10 mouse cellular contexts compared by ENCODE assay signal in the genomic region with DNA sequence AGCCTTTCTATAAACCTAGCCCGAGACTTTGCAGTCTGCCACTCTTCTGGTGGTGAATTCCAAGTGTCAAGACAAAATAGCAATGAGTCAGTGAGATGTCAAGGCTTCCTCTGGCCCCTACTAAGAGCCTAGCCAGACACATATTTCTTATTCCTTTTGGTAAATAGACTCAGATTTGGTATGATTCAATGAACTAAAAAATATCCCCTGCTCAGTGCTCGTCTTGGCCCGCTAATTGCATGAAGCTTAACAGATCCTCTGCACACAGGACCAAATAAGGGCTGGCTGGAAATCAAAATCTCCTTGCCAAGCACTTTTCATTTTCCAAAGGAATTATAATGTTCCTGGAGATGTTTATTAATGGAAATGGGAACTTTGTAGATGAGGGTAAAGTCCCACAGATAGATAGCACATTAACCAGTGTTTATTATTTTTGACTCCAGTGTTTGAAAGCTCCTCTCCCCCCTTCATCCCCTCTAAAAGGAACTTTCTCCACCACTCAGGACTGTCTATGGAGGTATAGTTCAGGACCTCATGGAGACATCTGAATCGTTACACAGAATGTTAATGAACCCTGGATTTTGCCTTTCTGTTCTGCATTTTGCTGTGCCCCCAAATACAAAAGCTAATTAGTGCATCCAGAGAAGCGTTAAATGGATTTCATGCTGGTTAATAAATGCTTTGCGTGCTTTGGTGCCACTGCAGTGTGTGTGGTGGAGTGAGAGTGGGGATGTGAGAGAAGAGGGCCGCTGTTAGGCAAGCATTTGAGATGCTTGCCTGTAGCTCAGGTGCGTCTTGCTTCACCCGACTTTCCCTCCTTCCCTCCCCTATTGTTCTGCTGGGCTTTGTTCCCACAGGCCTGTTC.
DNase-seq lines count a peak whose midpoint lies in the region; ATAC-seq and TF ChIP-seq lines count a peak whose summit lies in the region.
"Had no signal": no experiment of that assay in that cellular context is flagged by ENCODE, and none has a peak within 500 bp of the region (broad histone marks: within the 10 kb centered on the region; RNA-seq: fewer than 3 reads in every experiment).

No protein-coding gene starts in this region.

- no peak overlapping the region for H3K9ac ChIP-seq in embryonic facial prominence, embryonic 15.5 days
- no peak overlapping the region for H3K9ac ChIP-seq in intestine, embryonic 15.5 days

- no peak for ATAC-seq in embryonic facial prominence, embryonic 15.5 days (ENCODE audit: insufficient number of reproducible peaks, low FRiP score, low TSS enrichment, low read depth)
- peak; percentile 51 for ATAC-seq in intestine, embryonic 15.5 days

- no peaks in the 10 kb centered on the region for H3K27me3 ChIP-seq in embryonic facial prominence, embryonic 15.5 days
- no peaks in the 10 kb centered on the region for H3K27me3 ChIP-seq in intestine, embryonic 15.5 days (replicated peaks)
- no peaks in the 10 kb centered on the region for H3K27me3 ChIP-seq in thymus, adult 2 months (ENCODE audit: control insufficient read depth, insufficient read depth, low read length)

- 0 out of 2 replicates have a peak overlapping the region, but pooled peaks have one; percentile 22 for H3K27ac ChIP-seq in embryonic facial prominence, embryonic 15.5 days (replicated peaks)
- H3K27ac ChIP-seq in intestine, embryonic 15.5 days, result peak overlapping the region; percentile 64
- no peak overlapping the region for H3K27ac ChIP-seq in thymus, adult 2 months (ENCODE audit: control insufficient read depth, insufficient read depth, low read length)
- H3K27ac ChIP-seq: layer of hippocampus, adult 2 months had no signal

- 69% methylated on average over 9 of the region's 9 CpGs for WGBS in embryonic facial prominence, embryonic 15.5 days
- WGBS in intestine, embryonic 15.5 days, result 65% methylated on average over 9 of the region's 9 CpGs
- 89% methylated on average over 9 of the region's 9 CpGs for WGBS in thymus, adult 2 months

- no peak for TF ChIP-seq POLR2A in thymus, adult 2 months (IDR thresholded peaks at IDR 0.05; ENCODE audit: control insufficient read depth, extremely low read depth, insufficient read depth, low read length, poor library complexity)

- DNase-seq in gastrocnemius, adult 18-20 months (ENCODE audit: low spot score), result peak; percentile 56
- no peak for DNase-seq in gastrocnemius, postnatal 14 days
- DNase-seq in kidney, postnatal 36 days, result peak; percentile 1 to 9
- no peak for DNase-seq in kidney, postnatal 25 days
- DNase-seq in right cerebral cortex, adult 2 months (ENCODE audit: low spot score in 2 of 2), result no peak
- no peak for DNase-seq in thymus, adult 2 months

- H3K4me2 ChIP-seq in embryonic facial prominence, embryonic 15.5 days (replicated peaks), result no peak overlapping the region
- no peak overlapping the region for H3K4me2 ChIP-seq in intestine, embryonic 15.5 days (replicated peaks)

- TF ChIP-seq CTCF in thymus, adult 2 months (IDR thresholded peaks at IDR 0.05; ENCODE audit: borderline replicate concordance, control insufficient read depth, extremely low read depth, insufficient read depth, low read length, poor library complexity), result no peak

- intact Hi-C loops in gastrocnemius, postnatal 14 days (cut with DNase I; ENCODE audit: low total_unique reads), result no loop called here

- H3K9me3 ChIP-seq in embryonic facial prominence, embryonic 15.5 days (replicated peaks), result no peaks in the 10 kb centered on the region
- no peaks in the 10 kb centered on the region for H3K9me3 ChIP-seq in intestine, embryonic 15.5 days

- no peak overlapping the region for H3K4me3 ChIP-seq in embryonic facial prominence, embryonic 15.5 days (replicated peaks)
- no peak overlapping the region for H3K4me3 ChIP-seq in intestine, embryonic 15.5 days (replicated peaks)
- no peak overlapping the region for H3K4me3 ChIP-seq in thymus, adult 2 months (ENCODE audit: control insufficient read depth, insufficient read depth, low read length)
- H3K4me3 ChIP-seq: layer of hippocampus, adult 2 months; myocyte had no signal

- no peaks in the 10 kb centered on the region for H3K36me3 ChIP-seq in embryonic facial prominence, embryonic 15.5 days
- no peaks in the 10 kb centered on the region for H3K36me3 ChIP-seq in intestine, embryonic 15.5 days
- no peaks in the 10 kb centered on the region for H3K36me3 ChIP-seq in thymus, adult 2 months (ENCODE audit: control insufficient read depth, insufficient read depth, low read length)

- H3K4me1 ChIP-seq in embryonic facial prominence, embryonic 15.5 days, result no peaks in the 10 kb centered on the region
- 0 out of 2 replicates have a peak, but pooled peaks cover 5% of the 10 kb centered on the region for H3K4me1 ChIP-seq in intestine, embryonic 15.5 days (replicated peaks)
- H3K4me1 ChIP-seq in thymus, adult 2 months (replicated peaks; ENCODE audit: control insufficient read depth, insufficient read depth, low read length), result no peaks in the 10 kb centered on the region

Comparison
In these comparisons a context has a peak if more than half of its experiments do, and no peak if none do; other contexts are left out.
1. DNase-seq: peak in gastrocnemius, adult 18-20 months (single experiment) and kidney, postnatal 36 days (2 of 2); none in gastrocnemius, postnatal 14 days (single experiment), kidney, postnatal 25 days (0 of 2), right cerebral cortex, adult 2 months (0 of 2) and thymus, adult 2 months (single experiment).